Mouse (Mus musculus): Measurements from ENCODE around the gene Hsf2bp. TPM values are rescaled to one million over a fixed set of nuclear protein-coding genes. Genes with fewer than 3 reads are reported as not detected.

Hsf2bp gene
- 0.30 and 0.67 TPM in 2 replicates for polyA plus RNA-seq (2012; rRNA removed)

- DNase-seq (ENCODE audit: extremely low spot score in 1 of 2, low spot score in 1 of 2), result peak; percentile 16 to 66
Measured at GRCm38 (mm10) chr17:32035609-32036508, at the start of gene Hsf2bp, which contains the start of gene Rrp1b. Gene Hsf2bp, minus strand, starts transcription at chr17:32036349. Gene Rrp1b, plus strand, starts transcription at chr17:32036100.

GRCm38 (mm10) chr17:32083351-32083750 is 47.2 kb upstream of the Hsf2bp start:
- no peak for DNase-seq (ENCODE audit: extremely low spot score in 1 of 2, low spot score in 1 of 2)

DNA sequence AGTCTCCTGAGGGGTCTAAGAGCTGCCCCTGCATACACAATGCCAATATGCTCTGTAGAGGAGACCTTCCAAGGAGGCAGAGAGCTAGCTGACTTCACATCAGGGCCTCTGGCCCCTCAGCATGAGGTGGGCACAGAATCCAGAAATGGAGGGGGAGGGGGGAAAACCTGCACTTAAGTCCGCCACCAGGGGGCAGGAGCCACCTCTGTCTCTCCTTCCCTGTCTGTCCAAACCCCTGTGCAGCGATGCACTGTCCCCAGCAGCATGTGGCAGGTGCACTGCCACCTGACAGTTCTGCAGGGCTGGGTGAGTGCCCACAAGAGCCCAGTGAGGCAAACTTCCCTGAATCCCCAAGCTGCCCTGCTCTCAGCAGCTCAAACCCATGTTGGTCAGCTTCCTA is 39.0 kb upstream of the Hsf2bp start:
- peak in 1 of 2 experiments; percentile 58 for DNase-seq (ENCODE audit: extremely low spot score in 1 of 2, low spot score in 1 of 2)

GRCm38 (mm10) chr17:32074658-32075057 is 38.5 kb upstream of the Hsf2bp start:
- DNase-seq (ENCODE audit: extremely low spot score in 1 of 2, low spot score in 1 of 2), result no peak

DNA sequence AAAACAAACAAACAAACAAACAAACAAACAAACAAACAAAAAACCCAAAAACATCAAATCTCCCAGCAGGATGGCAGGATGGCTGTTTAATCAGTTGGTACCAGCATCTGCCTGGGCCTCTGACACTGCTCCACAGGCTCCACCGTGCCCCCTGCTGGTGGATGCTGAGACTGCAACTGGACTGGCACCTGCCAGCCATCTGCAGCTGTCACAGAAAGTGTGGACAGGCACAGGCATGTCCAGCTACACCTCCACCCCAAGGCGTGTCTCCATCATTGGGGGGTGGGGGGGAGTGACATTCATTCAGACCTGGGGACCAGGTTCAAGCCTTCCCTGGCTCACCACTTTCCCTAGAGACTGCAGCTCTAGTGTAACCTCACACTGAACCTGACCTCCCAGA is 37.2 kb upstream of the Hsf2bp start:
- DNase-seq (ENCODE audit: extremely low spot score in 1 of 2, low spot score in 1 of 2), result peak; percentile 41 to 93

DNA sequence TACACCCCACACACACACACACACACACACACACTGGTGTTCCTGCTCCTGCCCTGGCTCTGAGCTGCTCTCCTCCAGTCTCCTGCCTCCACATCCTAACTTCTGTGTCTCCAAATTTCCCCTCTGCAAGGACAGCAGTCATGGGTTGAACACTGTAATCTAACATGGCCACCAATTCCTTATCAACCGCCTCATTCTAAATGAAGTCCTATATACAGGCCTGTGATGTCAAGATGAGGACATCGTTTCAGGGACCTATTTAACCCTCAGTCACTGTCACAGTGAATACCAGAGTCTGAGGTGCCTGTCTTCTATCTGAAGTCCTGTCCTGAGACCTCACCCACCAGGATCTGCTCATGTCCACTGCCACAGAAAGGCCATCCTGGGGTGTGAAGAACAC is 32.7 kb upstream of the Hsf2bp start:
- no peak for DNase-seq (ENCODE audit: extremely low spot score in 1 of 2, low spot score in 1 of 2)

GRCm38 (mm10) chr17:32068381-32068780 is 32.2 kb upstream of the Hsf2bp start:
- DNase-seq (ENCODE audit: extremely low spot score in 1 of 2, low spot score in 1 of 2), result no peak

GRCm38 (mm10) chr17:32067541-32067940 is 31.4 kb upstream of the Hsf2bp start:
- no peak for DNase-seq (ENCODE audit: extremely low spot score in 1 of 2, low spot score in 1 of 2)

DNA sequence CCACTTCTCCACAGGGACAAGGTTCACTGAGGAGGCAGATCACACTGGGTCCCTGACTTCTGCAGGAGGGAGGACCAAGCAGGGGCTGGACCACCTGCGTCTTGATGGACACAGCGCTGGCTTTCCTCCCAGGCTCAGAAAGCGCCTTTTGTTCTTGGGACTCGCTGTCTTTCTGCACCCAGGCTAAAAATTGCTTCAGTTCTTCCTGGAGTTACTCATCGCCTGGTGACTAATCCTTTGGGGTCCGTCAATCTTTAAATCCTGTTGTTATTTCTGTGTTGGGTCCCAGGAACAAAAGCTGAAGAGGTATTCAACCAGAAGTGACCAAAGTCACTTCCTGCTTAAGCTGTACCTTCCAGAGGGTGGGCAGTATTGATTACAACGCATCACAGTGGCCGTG is 28.6 kb upstream of the Hsf2bp start:
- DNase-seq (ENCODE audit: extremely low spot score in 1 of 2, low spot score in 1 of 2), result peak in 1 of 2 experiments; percentile 58

DNA sequence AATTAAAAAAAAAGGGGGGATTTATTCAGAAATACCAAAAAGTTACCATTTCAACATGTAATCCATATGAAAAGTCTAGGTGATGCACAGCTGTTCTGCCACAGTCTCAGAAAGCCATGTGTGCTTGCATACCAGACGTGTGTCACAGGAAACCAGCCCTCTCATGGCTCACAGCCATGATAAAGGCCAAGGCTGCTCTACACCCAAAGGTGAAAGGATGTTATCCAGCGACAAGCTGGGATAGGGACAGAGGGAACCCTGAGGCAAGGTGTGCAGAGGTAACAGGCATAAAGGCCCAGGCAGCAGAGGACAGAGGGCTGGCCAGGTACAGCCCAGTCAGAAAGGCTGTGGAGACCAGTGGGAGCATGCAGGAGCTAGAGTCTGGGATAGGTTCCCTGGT is 27.5 kb upstream of the Hsf2bp start:
- no peak for DNase-seq (ENCODE audit: extremely low spot score in 1 of 2, low spot score in 1 of 2)

- DNase-seq (ENCODE audit: extremely low spot score in 1 of 2, low spot score in 1 of 2), result no peak
Measured at GRCm38 (mm10) chr17:32061219-32061618, 25.1 kb upstream of the Hsf2bp start.

DNA sequence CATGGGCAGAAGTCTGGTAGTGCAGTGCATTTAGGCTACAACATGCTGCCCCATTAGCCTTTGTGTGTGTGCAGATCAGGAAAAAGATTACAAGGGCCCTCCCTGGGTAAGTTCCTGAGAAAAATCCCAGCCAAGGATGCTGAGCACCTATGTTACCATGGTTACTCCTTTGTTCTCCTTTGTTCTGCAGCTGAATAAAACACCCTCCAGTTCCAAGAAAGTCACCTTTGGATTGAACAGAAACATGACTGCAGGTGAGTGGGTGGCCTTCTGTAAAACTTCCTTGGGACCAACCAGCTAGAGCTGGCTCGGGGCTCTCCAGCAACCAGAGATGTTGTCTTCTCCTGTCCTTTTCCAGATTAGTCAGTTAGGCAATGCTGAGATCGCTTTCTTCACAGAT is 22.9 kb upstream of the Hsf2bp start:
- DNase-seq (ENCODE audit: extremely low spot score in 1 of 2, low spot score in 1 of 2), result no peak

- DNase-seq (ENCODE audit: extremely low spot score in 1 of 2, low spot score in 1 of 2), result no peak
Measured at GRCm38 (mm10) chr17:32057843-32058242, 21.7 kb upstream of the Hsf2bp start.

GRCm38 (mm10) chr17:32053677-32054076 is 17.5 kb upstream of the Hsf2bp start:
- no peak for DNase-seq (ENCODE audit: extremely low spot score in 1 of 2, low spot score in 1 of 2)

DNA sequence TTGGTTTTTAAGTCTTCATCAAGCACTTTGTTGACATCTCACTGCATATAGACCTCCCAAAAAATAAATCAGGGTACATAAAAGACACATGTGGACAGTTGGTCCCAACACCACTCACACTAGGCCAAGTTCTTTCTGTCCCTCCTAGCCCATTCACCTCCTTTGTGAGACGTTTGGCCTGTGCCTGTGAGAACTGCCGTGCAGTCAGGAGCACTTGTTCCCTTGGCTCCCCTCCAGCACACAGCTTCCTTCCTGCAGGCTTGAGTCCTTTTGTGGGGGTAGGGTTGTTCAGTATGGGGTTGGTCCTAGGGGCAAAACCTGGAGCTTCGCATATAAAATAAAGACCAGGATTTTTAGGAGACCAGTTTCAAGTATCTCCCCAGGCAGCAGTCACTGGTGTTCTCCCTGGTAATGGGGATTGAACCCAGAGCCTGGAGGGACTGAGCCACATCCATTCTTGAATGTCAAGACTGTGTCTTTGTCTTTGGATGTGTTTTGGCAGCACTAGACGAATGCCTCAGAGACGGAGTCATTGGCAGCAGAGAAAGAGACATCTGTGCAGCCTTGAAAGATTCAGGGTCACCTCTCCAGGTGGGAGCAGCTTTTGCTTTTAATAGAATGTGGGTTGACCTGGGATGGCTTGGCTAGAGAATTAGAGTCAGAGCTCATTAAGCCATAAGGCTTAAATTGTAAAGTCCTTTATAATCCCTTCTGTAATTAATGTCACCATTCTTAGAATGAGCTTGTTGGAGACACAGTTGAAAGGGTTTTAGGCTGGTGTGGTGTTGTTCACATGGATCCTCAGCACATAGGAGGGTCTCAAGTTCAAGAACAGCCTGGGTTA is 16.3 kb upstream of the Hsf2bp start:
- DNase-seq (ENCODE audit: extremely low spot score in 1 of 2, low spot score in 1 of 2), result no peak

DNA sequence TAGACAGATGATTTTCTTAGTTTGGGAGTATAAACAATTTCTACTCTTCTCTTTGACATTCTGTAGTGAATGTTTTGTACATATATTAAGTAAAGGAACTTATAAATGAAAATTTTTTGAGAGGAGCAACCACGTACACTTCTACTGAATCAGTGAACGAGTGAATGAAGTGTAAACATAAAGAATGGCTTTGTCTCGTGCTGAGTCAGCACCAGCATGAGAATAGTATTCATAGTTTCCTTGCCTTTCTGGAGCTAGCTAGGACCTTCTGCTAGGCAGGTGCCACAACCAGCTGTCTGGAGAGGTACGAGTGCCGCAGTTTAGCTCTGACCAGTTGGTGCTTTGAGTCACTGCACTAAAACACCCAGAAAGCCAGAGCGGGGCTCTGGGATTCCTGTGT is 14.5 kb upstream of the Hsf2bp start:
- no peak for DNase-seq (ENCODE audit: extremely low spot score in 1 of 2, low spot score in 1 of 2)

DNA sequence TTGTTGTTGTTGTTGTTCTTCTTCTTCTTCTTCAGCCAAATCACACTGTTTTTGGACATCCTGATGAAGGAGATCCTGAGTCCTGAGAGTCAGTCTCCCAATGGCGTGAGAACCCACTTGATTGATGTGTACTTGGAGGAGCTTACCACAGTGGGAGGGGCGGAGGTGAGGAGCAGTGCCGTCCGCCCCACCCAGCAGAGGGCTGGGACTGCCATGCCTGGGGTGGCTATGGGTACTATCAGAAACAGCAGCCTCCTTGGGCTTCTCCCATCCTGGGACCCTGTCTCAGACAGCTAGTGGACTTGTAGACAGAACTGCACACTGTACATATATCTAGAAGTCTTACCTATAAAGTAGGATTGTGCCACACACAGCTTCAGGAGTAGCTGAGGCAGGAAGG is 13.8 kb upstream of the Hsf2bp start:
- no peak for DNase-seq (ENCODE audit: extremely low spot score in 1 of 2, low spot score in 1 of 2)

DNA sequence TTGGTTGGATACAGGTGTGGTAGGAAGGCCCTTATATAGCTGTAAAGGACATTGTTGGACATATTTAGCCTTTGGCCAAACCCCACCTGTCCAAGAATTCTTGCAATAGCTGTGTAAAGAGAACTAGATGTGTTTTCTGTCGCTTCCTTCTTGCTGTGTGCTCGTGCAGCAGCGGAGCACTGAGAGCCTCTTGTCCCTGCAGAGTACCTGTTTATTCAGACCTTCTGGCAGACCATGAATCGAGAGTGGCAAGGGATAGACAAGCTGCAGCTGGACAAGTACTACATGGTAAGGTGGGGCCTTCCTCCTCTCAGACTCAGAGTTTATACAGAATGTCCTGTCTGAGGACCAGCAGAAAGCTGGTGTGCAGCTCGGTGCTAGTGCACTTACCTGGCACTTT is 12.2 kb upstream of the Hsf2bp start:
- no peak for DNase-seq (ENCODE audit: extremely low spot score in 1 of 2, low spot score in 1 of 2)

GRCm38 (mm10) chr17:32046541-32046940 is 10.4 kb upstream of the Hsf2bp start:
- peak; percentile 33 to 57 for DNase-seq (ENCODE audit: extremely low spot score in 1 of 2, low spot score in 1 of 2)

GRCm38 (mm10) chr17:32040263-32040662 is 4.1 kb upstream of the Hsf2bp start:
- DNase-seq (ENCODE audit: extremely low spot score in 1 of 2, low spot score in 1 of 2), result no peak
